ENCODE assay signal across 8 mouse cellular contexts in the genomic region with DNA sequence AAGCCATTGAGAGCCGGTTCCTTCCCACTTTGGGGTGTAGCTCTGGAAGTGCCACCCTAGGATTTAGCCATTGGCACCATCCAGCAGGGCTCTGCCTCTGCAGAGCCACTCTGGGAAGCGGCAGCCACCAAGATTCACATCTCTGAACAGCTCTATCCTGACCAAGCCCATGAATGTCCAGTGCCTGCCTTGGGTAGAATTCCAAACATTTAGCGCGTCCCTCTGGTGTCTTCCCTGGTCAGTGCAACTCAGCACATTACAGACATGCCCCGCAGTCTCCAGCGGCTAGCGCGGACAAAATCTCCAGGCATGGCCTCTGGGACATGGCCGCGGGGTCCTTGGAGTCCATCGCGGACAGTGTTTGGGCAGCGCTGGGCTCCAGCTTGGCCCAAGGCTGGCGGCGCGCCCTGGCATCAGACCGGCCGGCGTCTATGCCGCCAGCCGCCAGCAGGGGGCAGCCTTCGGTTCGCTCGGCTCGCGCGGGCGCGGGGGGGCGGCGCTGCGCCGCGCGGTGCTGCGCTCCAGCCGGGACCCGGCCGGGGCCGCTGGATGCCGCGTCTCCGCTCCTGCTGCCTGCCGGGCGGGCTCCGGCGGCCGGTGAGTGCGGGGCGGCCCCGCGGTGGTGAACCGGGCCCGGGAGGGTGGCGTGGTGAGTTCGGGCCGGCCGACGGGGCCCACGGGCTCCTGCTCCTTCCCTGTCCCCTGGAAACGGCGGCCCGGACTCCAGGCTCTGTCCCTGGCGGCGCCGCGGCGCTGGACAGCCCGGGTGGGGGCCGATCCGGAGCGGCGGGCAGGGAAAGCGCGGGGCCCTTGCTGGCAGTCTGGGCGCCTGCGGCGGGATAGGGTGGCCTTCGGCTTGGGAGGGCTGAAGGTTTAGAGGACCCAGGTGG. TPM values are rescaled to one million over a fixed set of nuclear protein-coding genes. Genes with fewer than 3 reads are reported as not detected.
DNase-seq lines count a peak whose midpoint lies in the region; ATAC-seq lines count a peak whose summit lies in the region.

Gene Myo18a (plus strand): TSS at position 464 of the 890 bp plus-strand sequence.

- H3K9ac ChIP-seq in intestine, embryonic 16.5 days (ENCODE audit: low read depth, low read length): peak within 1 kb of the TSS; percentile 95

- intact Hi-C loops in left cerebral cortex, postnatal 4 days (cut with DNase I): no loop called here

- peak within 1 kb of the TSS; percentile 96 for H3K4me3 ChIP-seq in embryonic facial prominence, embryonic 10.5 days
- peak within 1 kb of the TSS; percentile 85 for H3K4me3 ChIP-seq in intestine, embryonic 16.5 days (ENCODE audit: low read length)
- H3K4me3 ChIP-seq in midbrain, embryonic 10.5 days: peak within 1 kb of the TSS; percentile 78

- H3K27ac ChIP-seq in embryonic facial prominence, embryonic 10.5 days (replicated peaks): peak within 1 kb of the TSS; percentile 93
- H3K27ac ChIP-seq in intestine, embryonic 16.5 days (ENCODE audit: low read length): peak within 1 kb of the TSS; percentile 88
- peak within 1 kb of the TSS; percentile 96 for H3K27ac ChIP-seq in midbrain, embryonic 10.5 days (replicated peaks)

- peaks cover 26% of the 10 kb centered on the region for H3K27me3 ChIP-seq in embryonic facial prominence, embryonic 10.5 days (replicated peaks; ENCODE audit: low read depth, poor library complexity, severe bottlenecking)
- H3K27me3 ChIP-seq in intestine, embryonic 16.5 days (replicated peaks; ENCODE audit: control insufficient read depth, insufficient read depth, low read length): no peaks in the 10 kb centered on the region
- H3K27me3 ChIP-seq in midbrain, embryonic 10.5 days (ENCODE audit: low read depth, poor library complexity, severe bottlenecking): peaks cover 33% of the 10 kb centered on the region

- no peak for DNase-seq in adrenal gland, adult 8-10 months
- peak; percentile 91 for DNase-seq in embryonic facial prominence, embryonic 10.5 days (ENCODE audit: low spot score)
- no peak for DNase-seq in gonadal fat pad, adult 2 months (ENCODE audit: low read depth)
- peak; percentile 90 for DNase-seq in left cerebral cortex, postnatal 4 days
- DNase-seq in midbrain, embryonic 10.5 days (ENCODE audit: low spot score): peak; percentile 87
- peak; percentile 86 for DNase-seq in right cerebral cortex, postnatal 25 days
- DNase-seq in urinary bladder, postnatal 36 days (ENCODE audit: low spot score in 2 of 2): peak; percentile 81

- WGBS in embryonic facial prominence, embryonic 10.5 days: 2% methylated on average over 79 of the region's 79 CpGs
- WGBS in intestine, embryonic 16.5 days: 2% methylated on average over 66 of the region's 79 CpGs
- WGBS in midbrain, embryonic 10.5 days: 2% methylated on average over 79 of the region's 79 CpGs

- ATAC-seq in intestine, embryonic 16.5 days: peak; percentile 73

- H3K9me3 ChIP-seq in embryonic facial prominence, embryonic 10.5 days: no peaks in the 10 kb centered on the region
- no peaks in the 10 kb centered on the region for H3K9me3 ChIP-seq in intestine, embryonic 16.5 days (ENCODE audit: control insufficient read depth, low read length)
- H3K9me3 ChIP-seq in midbrain, embryonic 10.5 days (replicated peaks): no peaks in the 10 kb centered on the region

- H3K4me1 ChIP-seq in embryonic facial prominence, embryonic 10.5 days: peaks cover 55% of the 10 kb centered on the region
- H3K4me1 ChIP-seq in intestine, embryonic 16.5 days (ENCODE audit: control insufficient read depth, insufficient read depth, low read length): peaks cover 37% of the 10 kb centered on the region
- peaks cover 55% of the 10 kb centered on the region for H3K4me1 ChIP-seq in midbrain, embryonic 10.5 days

- H3K4me2 ChIP-seq in intestine, embryonic 16.5 days (ENCODE audit: low read depth, low read length): peak within 1 kb of the TSS; percentile 86

- no peaks in the 10 kb centered on the region for H3K36me3 ChIP-seq in embryonic facial prominence, embryonic 10.5 days (replicated peaks)
- no peaks in the 10 kb centered on the region for H3K36me3 ChIP-seq in intestine, embryonic 16.5 days (ENCODE audit: control insufficient read depth, insufficient read depth, low read length)
- H3K36me3 ChIP-seq in midbrain, embryonic 10.5 days: no peaks in the 10 kb centered on the region

RNA-seq across cellular contexts. Expression of gene Myo18a, which starts in this region (rescaled TPM):
- total RNA-seq in adrenal gland, adult 8-10 months (2022): 100 to 1,000 TPM in 2 of 4 experiments, 10 to 100 TPM in 2; 61.9 to 158 (median 94.7) TPM
- polyA plus RNA-seq in embryonic facial prominence, embryonic 10.5 days (2016; fragmentation: Nextera tagmentation; extraction: Ambion mirVana): 25.7 and 27.2 TPM in 2 replicates
- polyA plus RNA-seq in gonadal fat pad, adult 2 months (2012; rRNA removed): 23.5 and 24.5 TPM in 2 replicates
- 31.2 and 31.8 TPM in 2 replicates for polyA plus RNA-seq in intestine, embryonic 16.5 days (2015; fragmentation: Nextera tagmentation; extraction: Ambion mirVana)
- 100 to 1,000 TPM; 146 to 151 TPM for total RNA-seq in left cerebral cortex, postnatal 4 days (2021)
- 24.6 and 38.7 TPM in 2 replicates for polyA plus RNA-seq in midbrain, embryonic 10.5 days (2016; fragmentation: Nextera tagmentation; extraction: Ambion mirVana)

Comparison
In these comparisons a context has a peak if more than half of its experiments do, and no peak if none do; other contexts are left out.
1. DNase-seq: peak in embryonic facial prominence, embryonic 10.5 days (single experiment), left cerebral cortex, postnatal 4 days (single experiment), midbrain, embryonic 10.5 days (single experiment), right cerebral cortex, postnatal 25 days (single experiment) and urinary bladder, postnatal 36 days (2 of 2); none in adrenal gland, adult 8-10 months (single experiment) and gonadal fat pad, adult 2 months (single experiment).
2. Peak in every context shown above with its lines, with median percentiles within 50 percentile points of each other: H3K27ac ChIP-seq and H3K4me3 ChIP-seq.